Comparison of ENCODE assay signal across 9 mouse cellular contexts in the genomic region with DNA sequence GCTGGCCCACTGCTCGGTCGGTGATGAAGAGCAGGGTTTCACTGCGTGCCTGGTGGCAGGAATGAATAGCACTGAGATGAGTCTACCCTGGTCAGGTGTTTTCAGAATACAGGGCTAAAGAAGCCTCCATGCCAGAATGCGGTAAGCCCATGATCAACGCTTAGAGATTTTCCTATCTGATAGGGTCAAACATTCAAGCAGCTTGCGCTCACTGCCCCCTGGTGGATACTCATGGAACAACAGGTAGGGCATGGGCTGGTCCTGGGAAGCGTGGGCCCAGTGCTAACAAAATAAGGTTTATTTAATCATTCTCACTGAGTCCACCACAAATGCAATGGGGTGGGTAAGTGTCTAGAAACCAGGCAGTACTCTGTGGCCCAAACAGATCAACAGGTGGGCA. TPM values are rescaled to one million over a fixed set of nuclear protein-coding genes. Genes with fewer than 3 reads are reported as not detected.
DNase-seq lines count a peak whose midpoint lies in the region; ATAC-seq and TF ChIP-seq lines count a peak whose summit lies in the region.
"Had no signal": no experiment of that assay in that cellular context is flagged by ENCODE, and none has a peak within 500 bp of the region (broad histone marks: within the 10 kb centered on the region; RNA-seq: fewer than 3 reads in every experiment).

No protein-coding gene starts in this region.

- no peaks in the 10 kb centered on the region for H3K9me3 ChIP-seq in limb, embryonic 13.5 days
- no peaks in the 10 kb centered on the region for H3K9me3 ChIP-seq in stomach, postnatal 0 days (ENCODE audit: control insufficient read depth, low read length)
- H3K9me3 ChIP-seq: stomach, embryonic 15.5 days had no signal

- peak; percentile 82 for ATAC-seq in common myeloid progenitor, adult 5-6 weeks (replicated peaks; ENCODE audit: low read depth, poor library complexity, severe bottlenecking)
- ATAC-seq in limb, embryonic 13.5 days (ENCODE audit: low FRiP score, low read depth), result peak; percentile 34; the same call in 1 of the 2 replicates
- ATAC-seq in stomach, postnatal 0 days (ENCODE audit: low FRiP score, low TSS enrichment), result peak; percentile 63; the same call in 1 of the 2 replicates

- TF ChIP-seq CTCF in stomach, postnatal 0 days (IDR thresholded peaks at IDR 0.05; ENCODE audit: low read depth), result peak; percentile 97

- TF ChIP-seq EP300 in stomach, postnatal 0 days (optimal IDR thresholded peaks at IDR 0.05), result no peak

- no peaks in the 10 kb centered on the region for H3K27me3 ChIP-seq in limb, embryonic 13.5 days
- no peaks in the 10 kb centered on the region for H3K27me3 ChIP-seq in stomach, postnatal 0 days (ENCODE audit: control insufficient read depth, insufficient read depth, low read length)
- H3K27me3 ChIP-seq: stomach, embryonic 15.5 days had no signal

- no peak overlapping the region for H3K9ac ChIP-seq in limb, embryonic 13.5 days
- no peak overlapping the region for H3K9ac ChIP-seq in stomach, postnatal 0 days (ENCODE audit: low read length)
- H3K9ac ChIP-seq: stomach, embryonic 15.5 days had no signal

- 33% methylated on average over 7 of the region's 7 CpGs for WGBS in limb, embryonic 13.5 days
- 31% methylated on average over 7 of the region's 7 CpGs for WGBS in stomach, postnatal 0 days

- DNase-seq in 416B (ENCODE audit: low read depth), result peak; percentile 76
- peak; percentile 78 for DNase-seq in adipocyte (ENCODE audit: low spot score)
- DNase-seq in gastrocnemius, postnatal 25 days, result peak; percentile 31
- peak; percentile 75 for DNase-seq in kidney, adult 9 months
- peak; percentile 81 for DNase-seq in neural tube, embryonic 10.5 days (ENCODE audit: extremely low spot score, low spot score)
- DNase-seq in stomach, postnatal 0 days (ENCODE audit: low spot score), result peak; percentile 76

- H3K4me1 ChIP-seq in limb, embryonic 13.5 days, result no peaks in the 10 kb centered on the region
- no peaks in the 10 kb centered on the region for H3K4me1 ChIP-seq in stomach, postnatal 0 days (replicated peaks; ENCODE audit: control insufficient read depth, insufficient read depth)
- H3K4me1 ChIP-seq: stomach, embryonic 15.5 days had no signal

- H3K36me3 ChIP-seq in limb, embryonic 13.5 days, result no peaks in the 10 kb centered on the region
- no peaks in the 10 kb centered on the region for H3K36me3 ChIP-seq in stomach, postnatal 0 days (ENCODE audit: control insufficient read depth, insufficient read depth, low read length)
- H3K36me3 ChIP-seq: stomach, embryonic 15.5 days had no signal

- no peak overlapping the region for H3K4me3 ChIP-seq in limb, embryonic 13.5 days
- H3K4me3 ChIP-seq in stomach, postnatal 0 days (ENCODE audit: low read depth, low read length), result no peak overlapping the region
- H3K4me3 ChIP-seq: stomach, embryonic 15.5 days had no signal

- no peak overlapping the region for H3K27ac ChIP-seq in limb, embryonic 13.5 days
- no peak overlapping the region for H3K27ac ChIP-seq in stomach, postnatal 0 days (replicated peaks)
- H3K27ac ChIP-seq: stomach, embryonic 15.5 days had no signal

- no peak overlapping the region for H3K4me2 ChIP-seq in limb, embryonic 13.5 days (replicated peaks)
- no peak overlapping the region for H3K4me2 ChIP-seq in stomach, postnatal 0 days (replicated peaks; ENCODE audit: low read depth)
- H3K4me2 ChIP-seq: stomach, embryonic 15.5 days had no signal

RNA-seq across cellular contexts. Expression of gene C1qtnf2, which starts 18.6 kb away (rescaled TPM):
- total RNA-seq in common myeloid progenitor, adult 5-6 weeks (2017), result not detected in 2 replicates
- total RNA-seq in gastrocnemius, postnatal 25 days (2021), result 1 to 10 TPM; 4.3 to 6.1 TPM
- 19.9 and 20.1 TPM in 2 replicates for polyA plus RNA-seq in limb, embryonic 13.5 days (2015; fragmentation: Nextera tagmentation; extraction: Ambion mirVana)
- polyA plus RNA-seq in stomach, postnatal 0 days (2015; fragmentation: Nextera tagmentation; extraction: Ambion mirVana), result 18.0 and 19.8 TPM in 2 replicates

RNA-seq across cellular contexts. Expression of gene Ccnjl, which starts 35.9 kb away (rescaled TPM):
- total RNA-seq in common myeloid progenitor, adult 5-6 weeks (2017), result 0.69 TPM in 1 of 2 replicates, not detected in the other
- under 1 TPM in 1 of 2 experiments, not detected in 1; 0.21 TPM for total RNA-seq in gastrocnemius, postnatal 25 days (2021)
- polyA plus RNA-seq in limb, embryonic 13.5 days (2015; fragmentation: Nextera tagmentation; extraction: Ambion mirVana), result 12.9 and 14.4 TPM in 2 replicates
- 5.2 and 5.5 TPM in 2 replicates for polyA plus RNA-seq in stomach, postnatal 0 days (2015; fragmentation: Nextera tagmentation; extraction: Ambion mirVana)

RNA-seq across cellular contexts. Expression of gene Slu7, which starts 59.1 kb away (rescaled TPM):
- total RNA-seq in common myeloid progenitor, adult 5-6 weeks (2017), result 86.7 and 97.6 TPM in 2 replicates
- total RNA-seq in gastrocnemius, postnatal 25 days (2021), result 10 to 100 TPM; 27.8 to 28.3 TPM
- 62.9 and 66.3 TPM in 2 replicates for polyA plus RNA-seq in limb, embryonic 13.5 days (2015; fragmentation: Nextera tagmentation; extraction: Ambion mirVana)
- 38.1 and 39.3 TPM in 2 replicates for polyA plus RNA-seq in stomach, postnatal 0 days (2015; fragmentation: Nextera tagmentation; extraction: Ambion mirVana)

Comparison
In these comparisons a context has a peak if more than half of its experiments do, and no peak if none do; other contexts are left out.
1. DNase-seq: peak in every context shown above with its lines; median percentile 81 in neural tube, embryonic 10.5 days; 78 in adipocyte; 76 in 416B; 76 in stomach, postnatal 0 days; 75 in kidney, adult 9 months; 31 in gastrocnemius, postnatal 25 days.